ENCODE assay signal across 8 mouse cellular contexts in the genomic region with DNA sequence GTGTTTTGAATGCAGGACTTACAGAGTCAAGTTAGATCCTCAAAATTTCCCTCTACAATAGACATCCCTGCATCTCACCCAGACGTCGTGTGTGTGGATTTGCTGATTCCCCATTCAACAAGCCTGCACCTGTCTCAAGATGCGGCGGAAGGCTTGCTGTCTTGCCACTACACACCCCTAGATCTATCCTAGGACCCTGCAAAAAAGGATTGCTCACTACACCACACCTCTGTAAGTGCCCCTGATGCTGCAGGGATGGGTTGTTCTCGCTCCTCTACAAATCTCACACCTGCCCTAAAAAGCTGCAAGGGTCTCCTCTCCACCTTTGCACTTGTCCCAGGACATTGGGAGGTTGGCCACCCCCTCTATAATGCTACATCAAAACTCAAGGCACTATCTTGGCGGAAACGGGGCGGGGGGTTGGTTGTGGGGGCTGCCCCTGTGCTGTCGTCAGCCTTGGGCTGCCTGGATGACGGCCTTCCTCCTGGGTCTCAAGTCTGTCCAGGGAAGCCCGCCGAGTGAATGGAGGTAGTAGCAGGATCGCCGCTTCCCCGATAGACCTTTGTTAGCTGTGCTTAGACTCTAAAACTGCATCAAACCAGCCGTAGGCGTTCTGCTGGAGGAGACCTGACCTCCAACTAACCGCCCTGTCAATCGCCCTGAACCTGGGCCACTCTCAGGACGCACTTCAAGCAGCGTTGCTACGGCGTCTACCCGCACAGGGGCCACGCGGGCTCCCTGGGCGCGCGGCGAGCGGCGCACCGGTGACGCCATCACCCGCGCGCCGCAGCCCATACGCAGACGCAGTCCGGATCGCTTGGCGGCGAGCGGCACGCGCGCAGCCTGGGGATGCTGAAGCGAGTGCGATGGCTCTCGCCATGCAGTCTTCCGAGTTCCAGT. TPM values are rescaled to one million over a fixed set of nuclear protein-coding genes. Genes with fewer than 3 reads are reported as not detected.
A peak's percentile ranks its signal among the peaks of the same experiment; 100 is the strongest.
DNase-seq lines count a peak whose midpoint lies in the region; ATAC-seq and TF ChIP-seq lines count a peak whose summit lies in the region.

A gene (plus strand): TSS at position 492 of the 900 bp plus-strand sequence.
A gene (minus strand): TSS at position 741 of the 900 bp plus-strand sequence.

- H3K4me1 ChIP-seq in hindbrain, postnatal 0 days (ENCODE audit: insufficient read depth, low read length) = peaks cover 6% of the 10 kb centered on the region

- H3K27me3 ChIP-seq in hindbrain, postnatal 0 days (ENCODE audit: insufficient read depth, low read length) = no peaks in the 10 kb centered on the region

- DNase-seq in ZHBTc4 (ENCODE audit: low read depth, low spot score) = peak; percentile 93
- peak; percentile 79 to 81 for DNase-seq in cerebellum, postnatal 36 days
- peak; percentile 71 to 73 for DNase-seq in frontal cortex, postnatal 36 days (ENCODE audit: low spot score in 2 of 2)
- DNase-seq in hindbrain, postnatal 0 days (ENCODE audit: low spot score) = peak; percentile 95
- peak; percentile 48 to 87 for DNase-seq in left cerebral cortex, postnatal 10 days (ENCODE audit: extremely low spot score in 1 of 2, low spot score in 2 of 2)
- DNase-seq in right cerebral cortex, postnatal 14 days = peak; percentile 82
- DNase-seq in urinary bladder, postnatal 25 days (ENCODE audit: low spot score) = peak; percentile 75

- peak within 1 kb of the TSS; percentile 93 for H3K4me3 ChIP-seq in hindbrain, postnatal 0 days (ENCODE audit: low read length)

- no peaks in the 10 kb centered on the region for H3K9me3 ChIP-seq in hindbrain, postnatal 0 days (ENCODE audit: low read length)

- intact Hi-C loops in left cerebral cortex, postnatal 10 days (cut with DNase I) = no loop called here

- no peaks in the 10 kb centered on the region for H3K36me3 ChIP-seq in hindbrain, postnatal 0 days (ENCODE audit: insufficient read depth, low read length)

- TF ChIP-seq CTCF in hindbrain, postnatal 0 days (IDR thresholded peaks at IDR 0.05; ENCODE audit: low read depth) = no peak

- H3K27ac ChIP-seq in hindbrain, postnatal 0 days = peak within 1 kb of the TSS; percentile 87

- peak within 1 kb of the TSS; percentile 75 for H3K9ac ChIP-seq in hindbrain, postnatal 0 days (replicated peaks; ENCODE audit: low read length)

- peak within 1 kb of the TSS; percentile 85 for H3K4me2 ChIP-seq in hindbrain, postnatal 0 days (ENCODE audit: low read depth, low read length)

- ATAC-seq in hindbrain, postnatal 0 days = peak; percentile 95
- ATAC-seq in megakaryocyte progenitor cell, adult 5-6 weeks (replicated peaks; ENCODE audit: poor library complexity) = peak; percentile 81

- 5% methylated on average over 51 of the region's 52 CpGs for WGBS in hindbrain, postnatal 0 days

RNA-seq across cellular contexts. Expression of the first gene that starts in this region (rescaled TPM):
- total RNA-seq in hindbrain, postnatal 0 days (2014; rRNA removed) = 18.6 and 30.0 TPM in 2 replicates
- polyA plus RNA-seq in hindbrain, postnatal 0 days (2015; fragmentation: Nextera tagmentation; extraction: Ambion mirVana) = 32.5 and 38.9 TPM in 2 replicates
- 10 to 100 TPM; 21.2 to 22.3 TPM for total RNA-seq in left cerebral cortex, postnatal 10 days (2021)
- total RNA-seq in megakaryocyte progenitor cell, adult 5-6 weeks (2015) = 41.9 and 48.6 TPM in 2 replicates
- total RNA-seq in megakaryocyte progenitor cell, adult 5-6 weeks (2017) = 57.7 and 61.9 TPM in 2 replicates

RNA-seq across cellular contexts. Expression of the second gene that starts in this region (rescaled TPM):
- total RNA-seq in hindbrain, postnatal 0 days (2014; rRNA removed) = 0.84 TPM in 1 of 2 replicates, not detected in the other
- polyA plus RNA-seq in hindbrain, postnatal 0 days (2015; fragmentation: Nextera tagmentation; extraction: Ambion mirVana) = 0.55 and 0.58 TPM in 2 replicates
- 1 to 10 TPM in 1 of 2 experiments, under 1 TPM in 1; 0.93 to 1.4 TPM for total RNA-seq in left cerebral cortex, postnatal 10 days (2021)
- 0.05 TPM in 1 of 2 replicates, not detected in the other for total RNA-seq in megakaryocyte progenitor cell, adult 5-6 weeks (2015)
- total RNA-seq in megakaryocyte progenitor cell, adult 5-6 weeks (2017) = not detected in 2 replicates

Comparison
In these comparisons a context has a peak if more than half of its experiments do, and no peak if none do; other contexts are left out.
1. Peak in every context shown above with its lines: DNase-seq, ATAC-seq, H3K4me3 ChIP-seq and H3K27ac ChIP-seq.